In genomic region chr5:5180311-5180710, GRCm38 (mm10) we compare ENCODE assay signal across 13 mouse cellular contexts.
DNase-seq lines count a peak whose midpoint lies in the region; ATAC-seq and TF ChIP-seq lines count a peak whose summit lies in the region.
"Had no signal": no experiment of that assay in that cellular context is flagged by ENCODE, and none has a peak within 500 bp of the region (broad histone marks: within the 10 kb centered on the region; RNA-seq: fewer than 3 reads in every experiment).

No protein-coding gene starts in this region.

- ATAC-seq in lung, embryonic 15.5 days (ENCODE audit: borderline replicate concordance, extremely low read depth, low FRiP score, low TSS enrichment): peak; percentile 75; the same call in 1 of the 2 replicates
- ATAC-seq in kidney, embryonic 15.5 days (replicated peaks; ENCODE audit: low FRiP score): peak; percentile 62; the same call in 1 of the 2 replicates
- no peak for ATAC-seq in erythroid progenitor cell, adult 5-6 weeks (replicated peaks; ENCODE audit: low FRiP score, poor library complexity, severe bottlenecking)

- peaks cover 12% of the 10 kb centered on the region; the same call in 1 of the 2 replicates for H3K4me1 ChIP-seq in lung, embryonic 15.5 days
- no peaks in the 10 kb centered on the region; the same call in 1 of the 2 replicates for H3K4me1 ChIP-seq in lung, adult 2 months (ENCODE audit: control insufficient read depth, insufficient read depth, low read length)
- H3K4me1 ChIP-seq in kidney, embryonic 15.5 days: no peaks in the 10 kb centered on the region

- H3K9ac ChIP-seq in lung, embryonic 15.5 days: no peak overlapping the region
- H3K9ac ChIP-seq in kidney, embryonic 15.5 days: no peak overlapping the region
- H3K9ac ChIP-seq: hindbrain, embryonic 13.5 days; liver, embryonic 15.5 days had no signal

- no peaks in the 10 kb centered on the region for H3K27me3 ChIP-seq in lung, embryonic 15.5 days
- H3K27me3 ChIP-seq in kidney, embryonic 15.5 days: no peaks in the 10 kb centered on the region
- no peaks in the 10 kb centered on the region for H3K27me3 ChIP-seq in myocyte (ENCODE audit: control insufficient read depth, insufficient read depth, insufficient read length)
- H3K27me3 ChIP-seq: hindbrain, embryonic 13.5 days; liver, embryonic 15.5 days had no signal

- H3ac ChIP-seq in myocyte (ENCODE audit: control insufficient read depth, insufficient read length): no peak overlapping the region

- TF ChIP-seq CTCF in lung, adult 2 months (IDR thresholded peaks at IDR 0.05; ENCODE audit: insufficient read depth, low read length): no peak

- peaks cover 29% of the 10 kb centered on the region for H3K79me2 ChIP-seq in myocyte (ENCODE audit: control insufficient read depth, insufficient read depth)

- no peaks in the 10 kb centered on the region for H3K36me3 ChIP-seq in lung, embryonic 15.5 days
- H3K36me3 ChIP-seq in kidney, embryonic 15.5 days: no peaks in the 10 kb centered on the region
- H3K36me3 ChIP-seq in myocyte (ENCODE audit: control insufficient read depth, insufficient read depth): no peaks in the 10 kb centered on the region
- H3K36me3 ChIP-seq: hindbrain, embryonic 13.5 days; liver, embryonic 15.5 days had no signal

- H3K4me3 ChIP-seq in lung, embryonic 15.5 days: no peak overlapping the region
- no peak overlapping the region for H3K4me3 ChIP-seq in lung, adult 2 months (replicated peaks; ENCODE audit: extremely low read depth, low read depth, low read length)
- H3K4me3 ChIP-seq in kidney, embryonic 15.5 days (replicated peaks): no peak overlapping the region
- no peak overlapping the region for H3K4me3 ChIP-seq in myocyte
- H3K4me3 ChIP-seq: hindbrain, embryonic 13.5 days; liver, embryonic 15.5 days had no signal

- H3K27ac ChIP-seq in lung, embryonic 15.5 days: no peak overlapping the region
- H3K27ac ChIP-seq in kidney, embryonic 15.5 days: no peak overlapping the region
- H3K27ac ChIP-seq: hindbrain, embryonic 13.5 days; liver, embryonic 15.5 days had no signal

- no peak for TF ChIP-seq POLR2A in lung, adult 2 months (IDR thresholded peaks at IDR 0.05; ENCODE audit: borderline replicate concordance, extremely low read depth, low read depth, low read length)
- no peak for TF ChIP-seq POLR2A in myocyte (IDR thresholded peaks at IDR 0.05; ENCODE audit: insufficient read length, low read depth)

- H3K9me3 ChIP-seq in lung, embryonic 15.5 days: no peaks in the 10 kb centered on the region
- H3K9me3 ChIP-seq in kidney, embryonic 15.5 days (replicated peaks): no peaks in the 10 kb centered on the region
- H3K9me3 ChIP-seq: hindbrain, embryonic 13.5 days; liver, embryonic 15.5 days had no signal

- no peak overlapping the region for H3K4me2 ChIP-seq in lung, embryonic 15.5 days
- H3K4me2 ChIP-seq in kidney, embryonic 15.5 days: no peak overlapping the region
- peak overlapping the region; percentile 64 for H3K4me2 ChIP-seq in myocyte (ENCODE audit: low read depth)
- H3K4me2 ChIP-seq: hindbrain, embryonic 13.5 days; liver, embryonic 15.5 days had no signal

- DNase-seq in adrenal gland, postnatal 25 days: peak; percentile 2
- no peak for DNase-seq in adrenal gland, adult (ENCODE audit: inconsistent age in 2 of 2, low spot score in 1 of 2)
- no peak for DNase-seq in lung, adult 2 months
- DNase-seq in spleen, adult 18-20 months: no peak
- DNase-seq: B cell, adult 2 months; layer of hippocampus, postnatal 36 days; retina, postnatal 1 day had no signal

TF ChIP-seq in myocyte, 11 proteins besides CTCF, POLR2A, EP300 and RAD21:
- no peak for TF ChIP-seq POLR2AphosphoS2 (IDR thresholded peaks at IDR 0.05; ENCODE audit: insufficient read length, low read depth)
